In genomic region chr10:81244146-81244545, GRCm38 (mm10) we compare ENCODE assay signal across 1 mouse cellular context.
TF ChIP-seq lines count a peak whose summit lies in the region.

No protein-coding gene starts in this region.

TF ChIP-seq in myocyte, 11 proteins besides CTCF, POLR2A, EP300 and RAD21 (continued from another document):
- TF ChIP-seq SRF (IDR thresholded peaks at IDR 0.05; ENCODE audit: control insufficient read depth, insufficient read length, low read depth) (no peak), TCF12 (IDR thresholded peaks at IDR 0.05; ENCODE audit: insufficient read depth, poor library complexity, severe bottlenecking) (no peak), USF1 (IDR thresholded peaks at IDR 0.05; ENCODE audit: low read depth) (no peak), POLR2AphosphoS2 (IDR thresholded peaks at IDR 0.05; ENCODE audit: insufficient read length, low read depth) (peak; percentile 47), CEBPB (IDR thresholded peaks at IDR 0.05; ENCODE audit: insufficient read depth, poor library complexity, severe bottlenecking) (no peak)
TF ChIP-seq in myocyte: peak in this region for 1.
